Mouse (Mus musculus): ENCODE measurements around the gene Capn5. TPM values are rescaled to one million over a fixed set of nuclear protein-coding genes. Genes with fewer than 3 reads are reported as not detected.
A peak's percentile ranks its signal among the peaks of the same experiment; 100 is the strongest.

The Capn5 gene
- total RNA-seq, 2 experiments from 2014 or later: 52.4 to 72.5 TPM

DNA sequence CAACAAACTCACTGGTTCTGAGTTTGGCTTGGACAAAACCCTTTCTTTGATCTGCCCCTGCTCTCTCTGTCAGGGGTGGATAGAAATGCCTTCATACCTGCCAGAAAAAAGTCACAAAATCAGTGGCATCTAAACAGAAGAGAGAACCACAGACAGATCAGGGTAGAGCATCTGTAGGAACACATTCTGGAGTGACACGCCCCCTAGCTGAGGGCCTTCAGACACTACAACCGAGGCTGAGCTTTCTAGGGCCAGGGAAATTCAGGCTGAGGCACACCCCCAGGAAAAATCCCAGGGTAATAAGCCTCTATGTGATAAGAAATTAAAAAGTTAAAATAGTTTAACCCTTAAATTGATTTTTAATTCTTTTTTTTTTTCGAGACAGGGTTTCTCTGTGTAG lies 24.7 kb downstream of the Capn5 start:
- no peak for ATAC-seq (replicated peaks; ENCODE audit: low FRiP score, poor library complexity, severe bottlenecking)

GRCm38 (mm10) chr7:98152400-98152799 lies 25.7 kb downstream of the Capn5 start:
- ATAC-seq (replicated peaks; ENCODE audit: low FRiP score, poor library complexity, severe bottlenecking): no peak

GRCm38 (mm10) chr7:98150525-98150924 lies 27.5 kb downstream of the Capn5 start:
- no peak for ATAC-seq (replicated peaks; ENCODE audit: low FRiP score, poor library complexity, severe bottlenecking)

DNA sequence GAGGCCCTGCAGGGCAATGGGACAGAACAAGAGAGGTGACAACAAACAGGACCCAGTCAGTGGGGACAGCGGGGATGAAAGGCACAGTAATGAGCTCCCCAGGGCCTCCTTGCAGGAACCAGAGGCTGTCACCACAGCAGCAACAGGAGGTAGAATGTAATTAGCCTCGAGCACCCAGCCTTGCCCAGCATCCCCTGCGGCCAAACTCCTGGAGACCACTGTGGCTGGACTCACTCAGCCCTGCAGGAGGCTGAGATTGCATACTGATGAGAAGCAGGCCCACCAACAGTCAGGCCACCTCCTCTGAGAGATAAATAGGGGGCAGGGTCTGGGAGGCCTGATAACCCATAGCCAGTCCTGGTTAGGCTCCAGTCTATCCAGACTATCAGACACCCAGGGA lies 28.3 kb downstream of the Capn5 start:
- no peak for ATAC-seq (replicated peaks; ENCODE audit: low FRiP score, poor library complexity, severe bottlenecking)

DNA sequence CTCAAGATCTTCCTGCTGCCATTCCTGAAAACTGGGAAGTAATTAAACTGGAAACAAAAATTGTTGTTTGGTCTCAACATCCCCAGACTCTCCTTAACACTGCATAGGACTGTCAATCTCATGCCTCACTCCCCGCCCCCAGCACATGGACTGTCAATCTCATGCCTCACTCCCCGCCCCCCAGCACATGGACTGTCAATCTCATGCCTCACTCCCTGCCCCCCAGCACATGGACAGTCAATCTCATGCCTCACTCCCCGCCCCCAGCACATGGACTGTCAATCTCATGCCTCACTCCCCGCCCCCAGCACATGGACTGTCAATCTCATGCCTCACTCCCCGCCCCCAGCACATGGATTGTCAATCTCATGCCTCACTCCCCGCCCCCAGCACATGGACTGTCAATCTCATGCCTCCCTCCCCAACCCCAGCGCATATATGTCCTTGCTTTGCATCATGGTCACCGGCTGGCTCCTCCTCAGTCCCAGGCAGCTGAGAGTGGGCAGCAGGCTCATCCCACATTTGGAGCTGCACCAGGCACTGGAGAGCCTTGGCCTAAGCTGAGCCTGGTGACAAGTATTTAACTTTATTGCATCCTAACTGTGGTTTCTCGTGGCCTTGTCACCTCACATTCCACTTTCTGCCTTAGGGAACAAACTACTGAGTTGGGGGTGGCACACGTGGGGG lies 29.2 kb downstream of the Capn5 start:
- no peak for ATAC-seq (replicated peaks; ENCODE audit: low FRiP score, poor library complexity, severe bottlenecking)

DNA sequence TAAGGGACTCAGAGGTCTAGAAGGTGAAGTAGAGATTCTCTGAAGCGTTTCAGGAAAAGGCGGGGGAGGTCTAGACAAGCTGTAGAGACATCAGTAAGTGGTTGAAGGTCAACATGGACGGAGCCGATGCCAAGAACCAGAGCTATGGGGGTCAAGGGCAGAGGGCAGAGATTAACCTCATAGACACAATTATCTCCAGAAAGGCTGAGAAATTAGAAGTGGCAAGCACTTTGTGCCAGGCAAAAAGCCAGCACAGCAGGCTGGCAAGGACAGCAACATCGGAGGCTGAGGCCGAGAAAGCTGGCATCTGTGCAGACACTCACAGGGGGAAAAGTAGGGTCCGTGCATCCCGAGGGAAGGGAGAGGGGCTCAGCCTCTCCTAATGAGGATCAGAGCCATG lies 30.3 kb downstream of the Capn5 start:
- ATAC-seq (replicated peaks; ENCODE audit: low FRiP score, poor library complexity, severe bottlenecking): no peak

DNA sequence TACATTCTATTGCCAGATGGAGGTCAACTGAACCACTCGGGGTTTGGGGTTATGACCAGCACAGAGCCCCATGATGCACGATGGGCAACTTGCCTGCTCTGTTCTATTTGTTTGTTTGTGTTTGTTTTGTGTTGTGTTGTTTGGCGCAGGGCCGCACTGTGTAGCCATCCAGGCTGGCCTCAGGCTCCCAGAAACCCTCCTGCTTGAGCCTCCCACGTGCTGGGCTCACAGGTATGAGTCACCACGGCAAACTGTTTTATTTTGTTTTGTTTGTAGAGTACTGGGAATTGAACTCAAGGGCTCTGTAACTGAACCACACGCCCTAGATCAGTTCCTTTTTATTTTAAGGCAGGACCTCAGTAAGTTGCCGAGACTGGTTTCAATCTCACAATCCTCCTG lies 31.6 kb downstream of the Capn5 start:
- no peak for ATAC-seq (replicated peaks; ENCODE audit: low FRiP score, poor library complexity, severe bottlenecking)

GRCm38 (mm10) chr7:98145842-98146446 lies 32.1 kb downstream of the Capn5 start:
- no peak for ATAC-seq (replicated peaks; ENCODE audit: low FRiP score, poor library complexity, severe bottlenecking)

- no peak for ATAC-seq (replicated peaks; ENCODE audit: low FRiP score, poor library complexity, severe bottlenecking)
These were observed 32.7 kb downstream of the Capn5 start, which contains the start of gene Omp for GRCm38 (mm10) chr7:98145402-98145801. Gene Omp, minus strand, starts transcription at chr7:98145502.

DNA sequence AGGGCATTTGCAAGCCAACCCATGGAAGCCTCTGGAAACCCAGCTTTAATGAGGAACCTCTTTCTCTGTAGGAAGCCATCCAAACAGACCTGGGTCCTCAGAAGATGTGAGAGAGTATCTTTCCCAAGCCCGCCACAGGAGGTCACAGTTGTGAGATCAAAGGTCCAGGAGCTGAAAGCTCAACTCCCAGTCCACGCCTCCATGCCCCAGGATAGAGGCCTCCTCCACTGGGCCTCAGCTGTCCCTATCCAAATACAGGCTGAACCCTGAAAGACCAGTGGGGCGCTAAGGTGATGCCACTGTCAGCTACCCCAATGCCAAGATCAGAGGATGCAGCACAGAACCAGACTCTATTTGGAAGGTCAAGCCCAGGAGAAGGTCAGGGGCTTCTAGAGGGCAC lies 35.4 kb downstream of the Capn5 start:
- no peak for ATAC-seq (replicated peaks; ENCODE audit: low FRiP score, poor library complexity, severe bottlenecking)

- ATAC-seq (replicated peaks; ENCODE audit: low FRiP score, poor library complexity, severe bottlenecking): no peak
These were observed 35.8 kb downstream of the Capn5 start for GRCm38 (mm10) chr7:98142247-98142646.

- no peak for ATAC-seq (replicated peaks; ENCODE audit: low FRiP score, poor library complexity, severe bottlenecking)
These were observed 36.9 kb downstream of the Capn5 start for GRCm38 (mm10) chr7:98141206-98141605.

DNA sequence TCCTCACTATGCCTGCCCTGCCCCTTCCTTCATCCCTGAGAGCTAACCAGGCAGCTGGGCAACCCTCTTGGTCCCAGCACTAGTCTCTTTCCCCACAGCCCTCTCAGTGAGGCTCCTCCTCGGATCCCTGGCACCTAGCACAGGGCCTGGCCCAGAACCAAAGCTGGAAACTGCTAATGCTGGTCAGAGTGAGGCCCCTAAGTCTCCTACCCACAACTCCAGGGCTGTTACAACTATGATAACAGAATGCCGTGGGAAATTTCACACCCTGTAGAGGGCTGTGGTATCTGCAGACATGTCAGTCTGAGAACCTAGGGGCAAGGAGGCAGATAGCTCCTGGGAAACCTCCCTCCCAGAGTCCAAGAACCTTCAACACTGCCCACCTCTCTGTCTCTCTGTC lies 37.5 kb downstream of the Capn5 start:
- no peak for ATAC-seq (replicated peaks; ENCODE audit: low FRiP score, poor library complexity, severe bottlenecking)

- no peak for ATAC-seq (replicated peaks; ENCODE audit: low FRiP score, poor library complexity, severe bottlenecking)
These were observed 38.9 kb downstream of the Capn5 start for GRCm38 (mm10) chr7:98139216-98139615.

DNA sequence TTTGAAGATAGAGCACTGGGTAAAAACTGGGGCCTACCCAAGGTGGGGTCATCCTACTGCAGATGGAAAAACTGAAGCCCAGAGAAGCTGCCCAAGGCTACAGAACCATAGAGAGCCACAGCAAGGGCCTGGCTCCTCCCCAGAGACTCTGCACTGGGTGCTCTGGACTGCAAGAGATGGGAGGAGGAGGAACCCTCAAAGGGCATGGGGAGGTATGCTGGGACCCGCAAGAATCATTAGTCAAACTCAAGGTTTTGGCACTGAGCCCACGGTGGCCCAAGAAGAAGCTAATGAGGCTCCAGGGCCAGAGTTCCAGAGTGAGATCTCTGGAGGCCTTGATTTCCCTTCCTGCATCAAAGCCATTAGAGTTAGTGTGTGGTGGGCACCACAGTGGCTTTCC lies 40.1 kb downstream of the Capn5 start:
- no peak for ATAC-seq (replicated peaks; ENCODE audit: low FRiP score, poor library complexity, severe bottlenecking)

DNA sequence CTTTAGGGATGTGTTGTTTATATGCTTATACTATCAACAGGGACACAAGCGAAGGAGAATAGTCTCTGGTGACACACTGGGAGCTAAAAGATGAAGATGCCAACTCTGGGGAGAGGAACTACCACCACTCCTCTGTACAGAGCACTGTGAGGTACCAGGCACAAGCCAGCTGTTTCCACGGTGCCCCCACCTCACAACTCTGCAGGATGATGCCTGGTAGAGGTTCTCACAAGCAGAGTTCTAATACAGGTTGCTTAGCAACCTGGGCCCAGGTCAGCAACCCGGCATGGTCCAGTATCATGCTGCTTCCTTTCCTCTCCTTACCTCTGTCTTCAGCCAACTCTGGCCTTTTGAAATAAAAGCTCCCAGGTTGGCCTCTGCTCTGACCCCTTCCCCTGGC lies 40.5 kb downstream of the Capn5 start:
- ATAC-seq (replicated peaks; ENCODE audit: low FRiP score, poor library complexity, severe bottlenecking): no peak

DNA sequence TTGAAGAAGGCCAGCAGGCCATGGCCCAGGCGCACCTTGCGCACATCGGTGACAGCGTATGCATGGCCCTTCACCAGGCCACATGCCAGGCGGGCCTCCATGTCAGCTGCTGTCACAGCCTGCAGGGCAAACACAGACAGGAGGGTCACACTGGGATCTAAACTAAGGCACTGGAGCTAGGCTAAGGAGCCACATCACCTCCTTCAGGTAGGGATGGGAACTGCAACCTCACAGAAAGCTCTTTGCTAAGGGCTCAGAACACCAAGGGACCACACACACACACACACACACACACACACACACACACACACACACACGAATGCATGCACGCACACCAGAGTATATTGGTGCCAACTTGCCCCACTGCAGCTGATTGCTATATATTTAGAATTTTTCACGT lies 46.3 kb downstream of the Capn5 start:
- ATAC-seq (replicated peaks; ENCODE audit: low FRiP score, poor library complexity, severe bottlenecking): no peak

- ATAC-seq (replicated peaks; ENCODE audit: low FRiP score, poor library complexity, severe bottlenecking): 0 out of 2 replicates have a peak, but pooled peaks have one; percentile 28
These were observed 52.6 kb downstream of the Capn5 start for GRCm38 (mm10) chr7:98125473-98125872.

DNA sequence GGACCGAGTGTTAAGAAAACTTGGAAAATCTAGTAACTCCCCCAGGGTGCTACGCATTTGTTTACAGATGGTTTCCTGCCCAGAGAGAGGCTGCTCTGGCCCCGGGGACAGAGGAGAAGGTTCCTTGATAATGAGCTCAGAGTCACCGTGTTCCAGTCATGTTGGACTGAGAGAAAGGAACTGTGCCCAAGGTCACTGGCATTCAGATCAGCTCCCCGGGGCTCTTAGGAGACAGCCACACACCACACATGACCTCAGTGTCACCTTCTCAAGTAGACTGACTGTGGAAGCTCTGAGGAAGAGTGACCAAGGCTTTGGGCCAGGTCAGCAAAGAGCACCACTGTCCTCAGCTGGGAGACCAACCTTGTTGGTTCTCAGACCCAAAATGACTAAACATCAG lies 53.4 kb downstream of the Capn5 start:
- ATAC-seq (replicated peaks; ENCODE audit: low FRiP score, poor library complexity, severe bottlenecking): no peak

GRCm38 (mm10) chr7:98121673-98122072 lies 56.4 kb downstream of the Capn5 start:
- ATAC-seq (replicated peaks; ENCODE audit: low FRiP score, poor library complexity, severe bottlenecking): 0 out of 2 replicates have a peak, but pooled peaks have one; percentile 8

DNA sequence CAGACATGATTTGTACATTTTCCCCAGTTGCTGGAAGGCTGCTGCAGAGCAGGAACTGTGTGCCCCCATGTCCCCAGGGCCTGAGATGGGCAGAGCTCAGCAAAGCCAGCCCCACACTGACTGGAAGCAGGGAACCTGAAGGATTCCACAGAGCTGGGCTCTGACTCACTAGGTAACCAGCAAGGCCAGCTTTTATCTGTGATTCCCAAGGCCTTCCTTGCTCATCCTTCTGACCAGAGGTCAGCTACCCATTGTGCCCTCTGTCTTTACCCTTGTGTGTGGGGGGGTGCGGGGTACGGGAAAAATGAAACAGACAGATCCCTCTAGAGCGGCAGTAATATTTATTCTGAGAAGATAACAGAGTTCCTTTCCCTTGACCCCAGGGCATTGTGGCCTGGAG lies 56.8 kb downstream of the Capn5 start:
- ATAC-seq (replicated peaks; ENCODE audit: low FRiP score, poor library complexity, severe bottlenecking): no peak

- 0 out of 2 replicates have a peak, but pooled peaks have one; percentile 37 for ATAC-seq (replicated peaks; ENCODE audit: low FRiP score, poor library complexity, severe bottlenecking)
These were observed 57.7 kb downstream of the Capn5 start for GRCm38 (mm10) chr7:98120325-98120724.
